9 mouse cellular contexts compared by ENCODE assay signal in genomic region chr3:115641411-115641810, GRCm38 (mm10).
DNase-seq lines count a peak whose midpoint lies in the region; ATAC-seq lines count a peak whose summit lies in the region.
"Had no signal": no experiment of that assay in that cellular context is flagged by ENCODE, and none has a peak within 500 bp of the region (broad histone marks: within the 10 kb centered on the region; RNA-seq: fewer than 3 reads in every experiment).

No protein-coding gene starts in this region.

- WGBS in embryonic facial prominence, embryonic 14.5 days: 47% methylated on average over 6 of the region's 6 CpGs
- 36% methylated on average over 6 of the region's 6 CpGs for WGBS in intestine, embryonic 14.5 days
- 30% methylated on average over 6 of the region's 6 CpGs for WGBS in stomach, embryonic 15.5 days

- no peak for DNase-seq in embryonic facial prominence, embryonic 14.5 days (ENCODE audit: low spot score)
- DNase-seq in intestine, embryonic 14.5 days (ENCODE audit: low spot score): no peak
- DNase-seq in lung, adult 18-20 months: peak; percentile 66 to 77
- DNase-seq in left cerebral cortex, postnatal 25 days (ENCODE audit: low spot score in 2 of 2): no peak

- peaks cover 11% of the 10 kb centered on the region; the same call in 1 of the 2 replicates for H3K9me3 ChIP-seq in megakaryocyte, embryonic 14.5 days
- no peaks in the 10 kb centered on the region for H3K9me3 ChIP-seq in embryonic facial prominence, embryonic 14.5 days (ENCODE audit: control insufficient read depth, low read length)
- no peaks in the 10 kb centered on the region for H3K9me3 ChIP-seq in intestine, embryonic 14.5 days (ENCODE audit: control insufficient read depth, low read length)
- no peaks in the 10 kb centered on the region for H3K9me3 ChIP-seq in stomach, embryonic 15.5 days

- H3K4me3 ChIP-seq in megakaryocyte, embryonic 14.5 days (replicated peaks): peak overlapping the region; percentile 92
- no peak overlapping the region for H3K4me3 ChIP-seq in embryonic facial prominence, embryonic 14.5 days (ENCODE audit: low read depth, low read length)
- H3K4me3 ChIP-seq in intestine, embryonic 14.5 days (ENCODE audit: low read depth, low read length): peak overlapping the region; percentile 42; the same call in 1 of the 2 replicates
- H3K4me3 ChIP-seq in stomach, embryonic 15.5 days (replicated peaks): no peak overlapping the region

- 0 out of 2 replicates have a peak overlapping the region, but pooled peaks have one; percentile 67 for H3K27ac ChIP-seq in embryonic facial prominence, embryonic 14.5 days (replicated peaks; ENCODE audit: low read depth, low read length)
- peak overlapping the region; percentile 28; the same call in 1 of the 2 replicates for H3K27ac ChIP-seq in intestine, embryonic 14.5 days (ENCODE audit: low read depth)
- H3K27ac ChIP-seq in stomach, embryonic 15.5 days: no peak overlapping the region
- H3K27ac ChIP-seq: macrophage had no signal

- no peak for ATAC-seq in megakaryocyte, adult 5-6 weeks (ENCODE audit: poor library complexity, severe bottlenecking)
- ATAC-seq in embryonic facial prominence, embryonic 14.5 days (ENCODE audit: low read depth): no peak
- ATAC-seq in intestine, embryonic 14.5 days (replicated peaks; ENCODE audit: low FRiP score, low TSS enrichment, low read depth): peak; percentile 71; the same call in 1 of the 2 replicates
- ATAC-seq in stomach, embryonic 15.5 days (ENCODE audit: insufficient read depth, low FRiP score, low read depth): peak; percentile 90
- no peak for ATAC-seq in frontal cortex, adult (ENCODE audit: low TSS enrichment)

- no peak overlapping the region for H3K9ac ChIP-seq in embryonic facial prominence, embryonic 14.5 days (ENCODE audit: low read depth, low read length)
- no peak overlapping the region for H3K9ac ChIP-seq in intestine, embryonic 14.5 days (ENCODE audit: low read length)
- H3K9ac ChIP-seq in stomach, embryonic 15.5 days: no peak overlapping the region

- peaks cover 21% of the 10 kb centered on the region for H3K36me3 ChIP-seq in megakaryocyte, embryonic 14.5 days (replicated peaks; ENCODE audit: low read length)
- no peaks in the 10 kb centered on the region for H3K36me3 ChIP-seq in embryonic facial prominence, embryonic 14.5 days (ENCODE audit: control insufficient read depth, insufficient read depth, low read length)
- H3K36me3 ChIP-seq in intestine, embryonic 14.5 days (ENCODE audit: control insufficient read depth, insufficient read depth, low read length): no peaks in the 10 kb centered on the region
- no peaks in the 10 kb centered on the region for H3K36me3 ChIP-seq in stomach, embryonic 15.5 days

- H3K27me3 ChIP-seq in megakaryocyte, embryonic 14.5 days (replicated peaks): no peaks in the 10 kb centered on the region
- no peaks in the 10 kb centered on the region for H3K27me3 ChIP-seq in embryonic facial prominence, embryonic 14.5 days (replicated peaks; ENCODE audit: control insufficient read depth, insufficient read depth, low read length)
- no peaks in the 10 kb centered on the region for H3K27me3 ChIP-seq in intestine, embryonic 14.5 days (replicated peaks; ENCODE audit: control insufficient read depth, insufficient read depth, low read length)
- no peaks in the 10 kb centered on the region for H3K27me3 ChIP-seq in stomach, embryonic 15.5 days (replicated peaks)

- 0 out of 2 replicates have a peak overlapping the region, but pooled peaks have one; percentile 59 for H3K4me2 ChIP-seq in embryonic facial prominence, embryonic 14.5 days (ENCODE audit: low read depth, low read length)
- H3K4me2 ChIP-seq in intestine, embryonic 14.5 days (ENCODE audit: low read length): peak overlapping the region; percentile 56
- H3K4me2 ChIP-seq in stomach, embryonic 15.5 days: peak overlapping the region; percentile 59

- H3K4me1 ChIP-seq in megakaryocyte, embryonic 14.5 days: peaks cover 83% of the 10 kb centered on the region
- peaks cover 7% of the 10 kb centered on the region; the same call in 1 of the 2 replicates for H3K4me1 ChIP-seq in embryonic facial prominence, embryonic 14.5 days (ENCODE audit: control insufficient read depth, insufficient read depth, low read length)
- H3K4me1 ChIP-seq in intestine, embryonic 14.5 days (replicated peaks; ENCODE audit: control insufficient read depth, insufficient read depth, low read length): peaks cover 7% of the 10 kb centered on the region; the same call in 1 of the 2 replicates
- H3K4me1 ChIP-seq in stomach, embryonic 15.5 days: no peaks in the 10 kb centered on the region

- intact Hi-C loops in left cerebral cortex, postnatal 25 days (cut with DNase I): loop anchor here (5.0 kb wide), 2 partner anchors 1494 to 1989 kb away; no protein-coding TSS in a partner anchor

Comparison
In these comparisons a context has a peak if more than half of its experiments do, and no peak if none do; other contexts are left out.
1. H3K4me3 ChIP-seq: peak in megakaryocyte, embryonic 14.5 days (single experiment) and intestine, embryonic 14.5 days (single experiment); none in embryonic facial prominence, embryonic 14.5 days (single experiment) and stomach, embryonic 15.5 days (single experiment).
2. ATAC-seq: peak in intestine, embryonic 14.5 days (single experiment) and stomach, embryonic 15.5 days (single experiment); none in megakaryocyte, adult 5-6 weeks (single experiment), embryonic facial prominence, embryonic 14.5 days (single experiment) and frontal cortex, adult (single experiment).
3. DNase-seq: peak in lung, adult 18-20 months (2 of 2); none in embryonic facial prominence, embryonic 14.5 days (single experiment), intestine, embryonic 14.5 days (single experiment) and left cerebral cortex, postnatal 25 days (0 of 2).
4. Peak in every context shown above with its lines, with median percentiles within 50 percentile points of each other: H3K4me2 ChIP-seq.